In genomic region chr10:62340991-62341390, GRCm38 (mm10) we compare ENCODE assay signal across 8 mouse cellular contexts. TPM values are rescaled to one million over a fixed set of nuclear protein-coding genes. Genes with fewer than 3 reads are reported as not detected.
DNase-seq lines count a peak whose midpoint lies in the region; ATAC-seq and TF ChIP-seq lines count a peak whose summit lies in the region.

No protein-coding gene starts in this region.

- in situ Hi-C loops in CH12.LX (cut with MboI; ENCODE audit: low pct_ligation_motif_present, low pct_unique_long_range_greater_than_20kb, low sequenced_read_pairs) = no loop called here

- peak overlapping the region; percentile 78 to 98 (median 83) for H3K4me3 ChIP-seq in CH12.LX (replicated peaks in 1 of 3; ENCODE audit: low read depth in 2 of 3, low read length in 2 of 3, poor library complexity in 1 of 3)
- H3K4me3 ChIP-seq in forebrain, embryonic 15.5 days = peak overlapping the region; percentile 92
- H3K4me3 ChIP-seq in liver, embryonic 13.5 days (replicated peaks) = peak overlapping the region; percentile 94

- no peak; the same call in 1 of the 2 replicates for ATAC-seq in forebrain, embryonic 15.5 days (replicated peaks)
- ATAC-seq in liver, embryonic 13.5 days (ENCODE audit: low read depth) = no peak
- ATAC-seq in granulocyte monocyte progenitor cell, adult 5-6 weeks (replicated peaks; ENCODE audit: poor library complexity, severe bottlenecking) = no peak

- no peaks in the 10 kb centered on the region for H3K9me3 ChIP-seq in CH12.LX (replicated peaks; ENCODE audit: low read length)
- H3K9me3 ChIP-seq in forebrain, embryonic 15.5 days = no peaks in the 10 kb centered on the region
- H3K9me3 ChIP-seq in liver, embryonic 13.5 days (replicated peaks) = no peaks in the 10 kb centered on the region

- H3K9ac ChIP-seq in CH12.LX (ENCODE audit: insufficient read depth, low read depth) = peak overlapping the region; percentile 96
- H3K9ac ChIP-seq in forebrain, embryonic 15.5 days (replicated peaks) = peak overlapping the region; percentile 61
- peak overlapping the region; percentile 96 for H3K9ac ChIP-seq in liver, embryonic 13.5 days

- TF ChIP-seq CTCF in CH12.LX (conservative IDR thresholded peaks at IDR 0.05 in 1 of 2, IDR thresholded peaks at IDR 0.05 in 1 of 2; ENCODE audit: low read depth in 2 of 2, low read length in 2 of 2) = no peak

- H3K36me3 ChIP-seq in CH12.LX (replicated peaks in 1 of 2; ENCODE audit: control insufficient read depth in 1 of 2, insufficient read depth in 1 of 2, low read length in 1 of 2) = peaks cover 0 to 16% of the 10 kb centered on the region in 2 experiments
- no peaks in the 10 kb centered on the region for H3K36me3 ChIP-seq in forebrain, embryonic 15.5 days
- peaks cover 3% of the 10 kb centered on the region; the same call in 1 of the 2 replicates for H3K36me3 ChIP-seq in liver, embryonic 13.5 days

- dilution Hi-C loops in CH12.LX (cut with MboI; ENCODE audit: extremely low pct_ligation_motif_present, extremely low pct_unique_long_range_greater_than_20kb, low sequenced_read_pairs) = no loop called here

- peak overlapping the region; percentile 93; the same call in 1 of the 2 replicates for H3K27ac ChIP-seq in CH12.LX (ENCODE audit: insufficient read depth, low read depth)
- peak overlapping the region; percentile 85; the same call in 1 of the 2 replicates for H3K27ac ChIP-seq in forebrain, embryonic 15.5 days (replicated peaks)
- H3K27ac ChIP-seq in liver, embryonic 13.5 days = peak overlapping the region; percentile 99

- H3K4me2 ChIP-seq in CH12.LX (ENCODE audit: insufficient read depth, low read depth, poor library complexity, severe bottlenecking) = peak overlapping the region; percentile 97
- peak overlapping the region; percentile 89 for H3K4me2 ChIP-seq in forebrain, embryonic 15.5 days (replicated peaks)
- H3K4me2 ChIP-seq in liver, embryonic 13.5 days = peak overlapping the region; percentile 99

- peaks cover 15 to 47% of the 10 kb centered on the region in 2 experiments for H3K4me1 ChIP-seq in CH12.LX (ENCODE audit: control insufficient read depth in 1 of 2, insufficient read depth in 2 of 2)
- peaks cover 31% of the 10 kb centered on the region for H3K4me1 ChIP-seq in forebrain, embryonic 15.5 days
- peaks cover 92% of the 10 kb centered on the region for H3K4me1 ChIP-seq in liver, embryonic 13.5 days (replicated peaks)

- H3K79me2 ChIP-seq in CH12.LX (replicated peaks; ENCODE audit: control insufficient read depth, extremely low read depth, insufficient read depth, poor library complexity, severe bottlenecking) = no peaks in the 10 kb centered on the region

- 16% methylated on average over 3 of the region's 3 CpGs for WGBS in forebrain, embryonic 15.5 days
- WGBS in liver, embryonic 13.5 days (ENCODE audit: insufficient replicate concordance) = 30% methylated on average over 3 of the region's 3 CpGs

- H3K27me3 ChIP-seq in CH12.LX (replicated peaks) = no peaks in the 10 kb centered on the region
- no peaks in the 10 kb centered on the region for H3K27me3 ChIP-seq in forebrain, embryonic 15.5 days
- H3K27me3 ChIP-seq in liver, embryonic 13.5 days = no peaks in the 10 kb centered on the region

- no peak for TF ChIP-seq POLR2A in CH12.LX (IDR thresholded peaks at IDR 0.05; ENCODE audit: low read depth, low read length)

- TF ChIP-seq EP300 in CH12.LX (IDR thresholded peaks at IDR 0.05; ENCODE audit: low read length) = no peak

- peak; percentile 91 for DNase-seq in heart, adult 11 months
- DNase-seq in heart, postnatal 4 days = no peak
- no peak for DNase-seq in CH12.LX (ENCODE audit: extremely low read depth)
- no peak for DNase-seq in liver, embryonic 13.5 days
- DNase-seq in ovary, adult 18-20 months (ENCODE audit: low spot score) = no peak
- DNase-seq in frontal cortex, postnatal 36 days (ENCODE audit: low spot score in 2 of 2) = no peak

- TF ChIP-seq RAD21 in CH12.LX (IDR thresholded peaks at IDR 0.05; ENCODE audit: low read depth, low read length) = no peak

TF ChIP-seq in CH12.LX, 34 proteins besides CTCF, POLR2A, EP300 and RAD21:
- TF ChIP-seq HCFC1 (IDR thresholded peaks at IDR 0.05; ENCODE audit: low read depth, low read length) = no peak
- no peak for TF ChIP-seq RCOR1 (conservative IDR thresholded peaks at IDR 0.05; ENCODE audit: low read depth, low read length)

RNA-seq across cellular contexts. Expression of gene Hk1, which starts 38.7 kb away (rescaled TPM):
- 100 to 1,000 TPM; 235 to 242 TPM for total RNA-seq in heart, postnatal 4 days (2021)
- total RNA-seq in CH12.LX (2012; rRNA removed) = 14.7 and 23.4 TPM in 2 replicates
- total RNA-seq in CH12.LX (2014; rRNA removed) = 9.3 and 9.9 TPM in 2 replicates
- 30.1 and 31.8 TPM in 2 replicates for polyA plus RNA-seq in CH12.LX (2012; ENCODE audit: insufficient read length, low read depth)
- 78.9 and 86.2 TPM in 2 replicates for polyA plus RNA-seq in forebrain, embryonic 15.5 days (2015; fragmentation: Nextera tagmentation; extraction: Ambion mirVana)
- polyA plus RNA-seq in liver, embryonic 13.5 days (2015; fragmentation: Nextera tagmentation; extraction: Ambion mirVana) = 88.4 and 108 TPM in 2 replicates
- total RNA-seq in granulocyte monocyte progenitor cell, adult 5-6 weeks (2014; fragmentation: Nextera tagmentation) = 46.4 and 67.3 TPM in 2 replicates
- total RNA-seq in granulocyte monocyte progenitor cell, adult 5-6 weeks (2017) = 72.6 and 73.2 TPM in 2 replicates
